Mouse (Mus musculus) cerebral cortex, adult 2 months (tissue): ENCODE measurements around the gene L3hypdh.

ENCODE experiments used
- WGBS: fragments of 180-500 bp; shearing (Covaris S2); methylation state at CpG from one replicate; pipeline ENCODE4 v1.1.7; 2018; 5-methylcytosine and 5-hydroxymethylcytosine counted together

Gene L3hypdh

GRCm38 (mm10) chr12:72053303-72053702 lies 31.9 kb downstream of the L3hypdh start:
- WGBS = 37% methylated on average over 6 of the region's 6 CpGs

GRCm38 (mm10) chr12:72052571-72052970 lies 32.7 kb downstream of the L3hypdh start:
- 79% methylated on average over 6 of the region's 6 CpGs for WGBS

- WGBS = 87% methylated on average over 4 of the region's 4 CpGs
Measured at GRCm38 (mm10) chr12:72050821-72051220, 34.4 kb downstream of the L3hypdh start.

- 91% methylated on average over 5 of the region's 5 CpGs for WGBS
Measured at GRCm38 (mm10) chr12:72050156-72050555, 35.1 kb downstream of the L3hypdh start.

GRCm38 (mm10) chr12:72047513-72047912 lies 37.7 kb downstream of the L3hypdh start:
- 0% methylated on average over 2 of the region's 2 CpGs for WGBS

GRCm38 (mm10) chr12:72041238-72041637 lies 44.0 kb downstream of the L3hypdh start:
- 97% methylated on average over 3 of the region's 3 CpGs for WGBS

GRCm38 (mm10) chr12:72039501-72039900 lies 45.7 kb downstream of the L3hypdh start:
- 62% methylated on average over 8 of the region's 8 CpGs for WGBS

GRCm38 (mm10) chr12:72038866-72039265 lies 46.4 kb downstream of the L3hypdh start:
- 77% methylated on average over 2 of the region's 2 CpGs for WGBS

GRCm38 (mm10) chr12:72037049-72037448 lies 48.2 kb downstream of the L3hypdh start:
- 89% methylated on average over 6 of the region's 6 CpGs for WGBS

- WGBS = 86% methylated on average over 9 of the region's 9 CpGs
Measured at GRCm38 (mm10) chr12:72036097-72036661, 49.1 kb downstream of the L3hypdh start.

- WGBS = 82% methylated on average over 6 of the region's 6 CpGs
Measured at GRCm38 (mm10) chr12:72031794-72032193, 53.4 kb downstream of the L3hypdh start.

GRCm38 (mm10) chr12:72031171-72031570 lies 54.1 kb downstream of the L3hypdh start:
- WGBS = 68% methylated on average over 5 of the region's 5 CpGs

GRCm38 (mm10) chr12:72025275-72025795 lies 59.9 kb downstream of the L3hypdh start:
- 74% methylated on average over 6 of the region's 6 CpGs for WGBS

GRCm38 (mm10) chr12:72023572-72023971 lies 61.7 kb downstream of the L3hypdh start:
- 97% methylated on average over 5 of the region's 5 CpGs for WGBS
